8 mouse cellular contexts compared by ENCODE assay signal in genomic region chr2:65140330-65140922, GRCm38 (mm10).
DNase-seq lines count a peak whose midpoint lies in the region; ATAC-seq and TF ChIP-seq lines count a peak whose summit lies in the region.
"Had no signal": no experiment of that assay in that cellular context is flagged by ENCODE, and none has a peak within 500 bp of the region (broad histone marks: within the 10 kb centered on the region; RNA-seq: fewer than 3 reads in every experiment).

No protein-coding gene starts in this region.

- TF ChIP-seq EP300 in heart, adult 2 months (IDR thresholded peaks at IDR 0.05; ENCODE audit: insufficient read depth, low read depth, low read length) = no peak

- peaks cover 11% of the 10 kb centered on the region for H3K36me3 ChIP-seq in heart, adult 2 months (ENCODE audit: control insufficient read depth, insufficient read depth, low read length)
- no peaks in the 10 kb centered on the region for H3K36me3 ChIP-seq in heart, embryonic 11.5 days (ENCODE audit: control insufficient read depth, insufficient read depth, low read length)
- H3K36me3 ChIP-seq in limb, embryonic 10.5 days = no peaks in the 10 kb centered on the region

- intact Hi-C loops in heart, adult 2 months (cut with DNase I) = no loop called here
- intact Hi-C loops in heart, postnatal 10 days (cut with DNase I) = no loop called here

- WGBS in heart, adult 2 months = 29% methylated on average over 6 of the region's 6 CpGs
- 65% methylated on average over 6 of the region's 6 CpGs for WGBS in heart, embryonic 11.5 days (ENCODE audit: insufficient replicate concordance)
- WGBS in limb, embryonic 10.5 days = 81% methylated on average over 6 of the region's 6 CpGs

- no peak overlapping the region for H3K4me2 ChIP-seq in heart, embryonic 11.5 days

- no peaks in the 10 kb centered on the region for H3K27me3 ChIP-seq in heart, adult 2 months (ENCODE audit: control insufficient read depth, insufficient read depth, low read length)
- no peaks in the 10 kb centered on the region for H3K27me3 ChIP-seq in heart, embryonic 11.5 days (ENCODE audit: control insufficient read depth, insufficient read depth, low read length)
- no peaks in the 10 kb centered on the region for H3K27me3 ChIP-seq in limb, embryonic 10.5 days (ENCODE audit: low read depth, poor library complexity, severe bottlenecking)

- peaks cover 7% of the 10 kb centered on the region for H3K4me1 ChIP-seq in heart, adult 2 months (ENCODE audit: control insufficient read depth, insufficient read depth, low read length)
- H3K4me1 ChIP-seq in heart, embryonic 11.5 days (ENCODE audit: control insufficient read depth, insufficient read depth, low read length) = peaks cover 8% of the 10 kb centered on the region; the same call in 1 of the 2 replicates
- no peaks in the 10 kb centered on the region for H3K4me1 ChIP-seq in limb, embryonic 10.5 days

- H3K9ac ChIP-seq in heart, adult 2 months (ENCODE audit: low read depth, low read length) = no peak overlapping the region
- H3K9ac ChIP-seq in heart, embryonic 11.5 days (ENCODE audit: low read depth, low read length) = no peak overlapping the region

- H3K27ac ChIP-seq in heart, adult 2 months = peak overlapping the region; percentile 61
- H3K27ac ChIP-seq in heart, embryonic 11.5 days (ENCODE audit: low read depth, low read length) = no peak overlapping the region
- H3K27ac ChIP-seq in limb, embryonic 10.5 days = no peak overlapping the region

- no peak for TF ChIP-seq CTCF in heart, adult 2 months (IDR thresholded peaks at IDR 0.05)

- H3K4me3 ChIP-seq in heart, adult 2 months = no peak overlapping the region
- H3K4me3 ChIP-seq in heart, embryonic 11.5 days (ENCODE audit: low read depth, low read length) = no peak overlapping the region
- no peak overlapping the region for H3K4me3 ChIP-seq in limb, embryonic 10.5 days

- DNase-seq in heart, adult 2 months = peak in 1 of 2 experiments; percentile 43
- peak; percentile 31 for DNase-seq in Muller cell, postnatal 12 days (ENCODE audit: inconsistent ontology term)
- peak; percentile 66 for DNase-seq in brain, adult 2 months (ENCODE audit: low read depth, low spot score)
- peak; percentile 63 to 68 for DNase-seq in heart, postnatal 10 days
- DNase-seq in limb, embryonic 10.5 days (ENCODE audit: low spot score) = no peak
- DNase-seq in right cerebral cortex, adult 2 months (ENCODE audit: low spot score in 2 of 2) = no peak
- DNase-seq: gastrocnemius, postnatal 14 days had no signal

- no peak for ATAC-seq in heart, embryonic 11.5 days (replicated peaks; ENCODE audit: insufficient number of reproducible peaks, low FRiP score, low TSS enrichment)

- peaks cover 1% of the 10 kb centered on the region; the same call in 1 of the 2 replicates for H3K79me2 ChIP-seq in heart, adult 2 months (replicated peaks; ENCODE audit: control insufficient read depth, insufficient read depth, low read length)

- H3K9me3 ChIP-seq in heart, embryonic 11.5 days (replicated peaks; ENCODE audit: control insufficient read depth, low read length) = no peaks in the 10 kb centered on the region
- no peaks in the 10 kb centered on the region for H3K9me3 ChIP-seq in limb, embryonic 10.5 days (replicated peaks)

- TF ChIP-seq POLR2A in heart, adult 2 months (IDR thresholded peaks at IDR 0.05; ENCODE audit: insufficient read depth, low read depth, low read length) = no peak

Comparison
In these comparisons a context has a peak if more than half of its experiments do, and no peak if none do; other contexts are left out.
1. DNase-seq: peak in Muller cell, postnatal 12 days (single experiment), brain, adult 2 months (single experiment) and heart, postnatal 10 days (2 of 2); none in limb, embryonic 10.5 days (single experiment) and right cerebral cortex, adult 2 months (0 of 2).